Mouse (Mus musculus) neural tube, embryonic 14.5 days (tissue): ENCODE measurements around the gene Kcnq1. TPM values are rescaled to one million over a fixed set of nuclear protein-coding genes. Genes with fewer than 3 reads are reported as not detected.

Experiments
- ATAC-seq: fragments of 200-750 bp; cut with Nextera tagmentation; 2 replicates; pipeline ENCODE4 v1.8.0; 2017; ENCODE audit warnings: low read depth, mild to moderate bottlenecking, moderate TSS enrichment, moderate library complexity
- H3K27ac ChIP-seq: fragments of 300-500 bp; sonication (generic); 2 replicates; pipeline ENCODE4 v1.5.1; 2014; ENCODE audit warnings: low read depth, mild to moderate bottlenecking, control low read depth, low read length, moderate library complexity, mixed read lengths
- H3K27me3 ChIP-seq: fragments of 300-500 bp; sonication (generic); 2 replicates; pipeline ENCODE4 v1.6.1; 2014; ENCODE audit warnings: low read length; ENCODE audit not compliant: control insufficient read depth, insufficient read depth
- H3K36me3 ChIP-seq: fragments of 300-500 bp; sonication (generic); 2 replicates; pipeline ENCODE4 v1.6.1; 2014; ENCODE audit warnings: low read length, mixed read lengths; ENCODE audit not compliant: control insufficient read depth, insufficient read depth
- H3K4me1 ChIP-seq: fragments of 300-500 bp; sonication (generic); 2 replicates; pipeline ENCODE4 v1.6.1; 2014; ENCODE audit warnings: low read length; ENCODE audit not compliant: control insufficient read depth, insufficient read depth
- H3K4me2 ChIP-seq: fragments of 300-500 bp; sonication (generic); 2 replicates; pipeline ENCODE4 v1.6.1; 2014; ENCODE audit warnings: mild to moderate bottlenecking, low read depth, low read length, control low read depth
- H3K4me3 ChIP-seq: fragments of 300-500 bp; sonication (generic); 2 replicates; pipeline ENCODE4 v1.5.1; 2014; ENCODE audit warnings: low read depth, low read length, control low read depth, mixed read lengths
- H3K9ac ChIP-seq: fragments of 300-500 bp; sonication (generic); replicated peaks from 2 replicates; pipeline ENCODE4 v1.6.1; 2014; ENCODE audit warnings: low read depth, mild to moderate bottlenecking, control low read depth, low read length, mixed read lengths
- H3K9me3 ChIP-seq: fragments of 300-500 bp; sonication (generic); 2 replicates; pipeline ENCODE4 v1.6.1; 2016; ENCODE audit warnings: low read length; ENCODE audit not compliant: control insufficient read depth
- WGBS: fragments of 180-500 bp; shearing (Covaris S2); extraction: QIAGEN DNeasy Blood & Tissue Kit; methylation state at CpG from one replicate; pipeline ENCODE4 v1.1.7; 2014; 5-methylcytosine and 5-hydroxymethylcytosine counted together
- polyA plus RNA-seq: library from polyadenylated mRNA; unstranded; fragments of >200 nt; fragmentation: Nextera tagmentation; extraction: Ambion mirVana; gene quantifications from 2 replicates; pipeline ENCODE4 v1.2.1, GENCODE M21; 2014

Gene Kcnq1
- polyA plus RNA-seq, 1 experiment from 2014 or later, result 2.4 TPM

DNA sequence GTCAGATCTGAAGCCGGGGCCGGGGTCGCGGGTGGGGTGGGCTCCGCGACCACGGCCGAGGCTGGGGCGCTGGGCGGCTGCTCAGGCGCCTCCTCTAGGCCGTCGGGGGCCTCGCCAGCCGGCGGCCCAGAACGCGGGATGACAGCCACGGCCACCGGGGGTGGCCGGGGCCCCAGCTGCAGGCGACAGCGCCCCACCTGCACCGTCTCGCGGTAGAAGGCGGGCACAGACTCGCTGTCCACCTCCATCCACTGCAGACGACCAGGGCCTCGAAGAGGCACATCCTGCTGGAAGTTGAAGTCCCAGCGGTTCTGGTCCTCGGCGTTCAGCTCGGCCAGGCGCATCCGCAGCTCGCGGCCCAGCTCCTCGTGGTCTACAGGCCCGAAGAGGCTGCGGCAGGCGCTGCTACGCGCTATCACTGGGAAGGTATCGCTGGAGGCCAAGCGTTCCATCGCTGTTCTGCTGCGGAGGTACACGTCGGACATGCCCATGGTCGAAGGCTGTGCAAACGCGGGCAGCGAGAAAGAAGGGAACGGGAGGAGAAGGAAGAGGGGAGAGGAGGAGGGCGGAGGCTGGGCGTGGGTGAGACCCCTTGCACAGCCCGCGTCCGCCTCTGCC, 354.2 kb downstream of the Kcnq1 start:
- Histone ChIP-seq H3K4me2 (peak overlapping the region; percentile 57), H3K36me3 (no peaks in the 10 kb centered on the region), H3K27ac (peak overlapping the region; percentile 71), H3K9ac (peak overlapping the region; percentile 76), H3K9me3 (peaks cover 3% of the 10 kb centered on the region; the same call in 1 of the 2 replicates), H3K27me3 (no peaks in the 10 kb centered on the region), H3K4me3 (peak overlapping the region; percentile 52), H3K4me1 (peaks cover 2% of the 10 kb centered on the region; the same call in 1 of the 2 replicates)
- 29% methylated on average over 59 of the region's 60 CpGs for WGBS
- peak; percentile 25 for ATAC-seq

DNA sequence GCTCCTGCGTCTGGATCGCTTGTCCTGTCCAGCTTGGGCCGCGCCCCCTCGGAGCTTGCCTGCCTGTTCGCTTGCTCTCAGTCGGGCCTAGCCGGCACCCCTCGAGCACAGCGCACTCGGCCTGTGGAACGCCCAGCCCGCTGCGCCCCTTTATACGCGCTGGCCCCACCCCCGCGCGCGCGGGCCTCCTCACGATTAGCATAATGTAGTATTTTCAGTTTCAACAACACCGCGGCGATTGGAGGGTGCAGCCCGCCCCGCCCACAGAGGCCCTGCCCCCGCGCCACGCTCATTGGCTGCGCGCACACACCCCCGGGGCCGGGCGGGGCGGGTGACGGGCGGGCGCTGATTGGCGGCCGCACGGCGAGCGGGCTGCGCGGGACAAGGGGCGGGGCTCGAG, 354.7 kb downstream of the Kcnq1 start, which contains the start of gene Cdkn1c:
TSS of gene Cdkn1c (minus strand) at position 177 of the 400 bp plus-strand sequence.
- Histone ChIP-seq H3K36me3 (no peaks in the 10 kb centered on the region), H3K4me1 (peaks cover 2% of the 10 kb centered on the region; the same call in 1 of the 2 replicates), H3K27ac (peak within 1 kb of the TSS; percentile 74), H3K4me2 (peak within 1 kb of the TSS; percentile 57), H3K4me3 (peak within 1 kb of the TSS; percentile 52), H3K9ac (peak within 1 kb of the TSS; percentile 76), H3K27me3 (no peaks in the 10 kb centered on the region), H3K9me3 (peaks cover 3% of the 10 kb centered on the region; the same call in 1 of the 2 replicates)
- 43% methylated on average over 28 of the region's 48 CpGs for WGBS
- ATAC-seq, result peak; percentile 86

DNA sequence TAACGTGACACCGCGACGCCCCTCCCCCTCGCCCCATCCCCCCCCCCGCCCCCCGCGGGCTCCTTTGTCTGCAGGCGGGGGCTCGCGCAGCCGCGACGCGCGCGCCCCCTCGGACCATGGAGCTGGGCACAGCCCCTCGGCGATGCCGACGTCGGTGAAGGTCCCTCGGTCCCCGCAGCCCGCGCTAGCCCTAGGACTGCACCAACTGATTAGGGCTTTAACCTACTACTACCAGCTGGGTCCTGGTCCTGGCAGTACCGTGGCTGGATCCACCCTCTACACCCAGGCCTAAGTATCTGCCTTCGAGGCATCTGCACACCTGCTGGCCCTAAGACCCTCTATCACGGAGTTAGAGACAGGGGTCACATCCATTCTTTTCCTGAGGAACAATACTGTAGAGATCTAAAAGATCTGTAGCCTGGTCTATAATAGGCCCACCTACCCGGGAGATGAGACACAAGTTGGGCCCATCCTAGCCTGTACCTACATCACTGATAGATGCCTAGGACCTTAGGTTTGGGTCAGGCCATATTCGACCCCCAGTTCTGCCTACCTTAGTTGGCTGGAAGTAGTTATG, 355.2 kb downstream of the Kcnq1 start:
- ATAC-seq, result peak; percentile 42
- H3K27ac ChIP-seq, result peak overlapping the region; percentile 74
- peak overlapping the region; percentile 38 for H3K4me2 ChIP-seq
- H3K27me3 ChIP-seq, result no peaks in the 10 kb centered on the region
- WGBS, result 50% methylated on average over 17 of the region's 32 CpGs
- no peaks in the 10 kb centered on the region for H3K36me3 ChIP-seq
- peaks cover 2% of the 10 kb centered on the region; the same call in 1 of the 2 replicates for H3K4me1 ChIP-seq
- peak overlapping the region; percentile 52 for H3K4me3 ChIP-seq
- H3K9ac ChIP-seq, result no peak overlapping the region
- peaks cover 3% of the 10 kb centered on the region; the same call in 1 of the 2 replicates for H3K9me3 ChIP-seq

DNA sequence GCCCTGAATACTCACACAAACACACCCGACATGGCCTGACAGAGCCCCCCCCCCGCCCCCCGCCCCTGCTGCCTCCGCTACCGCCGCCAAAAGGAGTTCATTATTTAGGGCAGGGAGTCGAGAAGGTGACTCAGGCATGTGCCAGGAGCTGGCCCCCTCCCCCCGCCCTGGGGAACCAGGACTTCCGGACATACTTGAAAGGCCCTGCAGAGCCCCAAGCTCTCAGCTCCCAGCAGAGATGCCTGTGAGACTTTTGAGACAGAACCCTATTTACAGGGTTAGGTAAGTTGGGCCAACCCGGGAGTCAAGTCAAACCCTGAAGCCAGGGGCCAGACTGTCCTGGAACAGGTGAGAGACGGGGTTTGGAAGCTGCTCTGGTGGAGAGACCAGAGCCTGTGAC, 355.8 kb downstream of the Kcnq1 start:
- H3K4me2 ChIP-seq, result no peak overlapping the region
- H3K27ac ChIP-seq, result no peak overlapping the region
- no peaks in the 10 kb centered on the region for H3K27me3 ChIP-seq
- H3K9me3 ChIP-seq, result peaks cover 3% of the 10 kb centered on the region; the same call in 1 of the 2 replicates
- H3K9ac ChIP-seq, result no peak overlapping the region
- no peak for ATAC-seq
- no peaks in the 10 kb centered on the region for H3K36me3 ChIP-seq
- no peak overlapping the region for H3K4me3 ChIP-seq
- peaks cover 2% of the 10 kb centered on the region; the same call in 1 of the 2 replicates for H3K4me1 ChIP-seq
- WGBS, result 39% methylated on average over 11 of the region's 11 CpGs

DNA sequence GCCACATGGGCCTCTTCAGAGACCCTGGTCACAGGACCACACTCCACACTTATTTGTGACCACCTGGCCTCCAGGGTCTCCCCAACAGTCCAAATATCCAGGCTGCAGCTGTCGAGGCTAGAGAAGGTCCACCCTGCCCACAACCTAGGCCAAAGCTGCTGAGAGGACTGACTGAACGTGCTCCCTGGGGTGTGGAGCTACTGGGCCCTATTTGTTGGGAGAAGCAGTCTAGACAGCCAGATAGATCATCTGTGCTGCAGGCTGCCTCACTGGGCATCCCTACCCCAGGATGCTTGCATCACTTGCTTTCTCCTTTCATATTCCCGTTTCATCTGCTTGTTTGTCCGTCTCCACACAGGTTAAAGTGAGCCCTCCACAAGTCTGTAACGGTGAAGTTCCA, 356.4 kb downstream of the Kcnq1 start:
- Histone ChIP-seq H3K27ac (no peak overlapping the region), H3K36me3 (no peaks in the 10 kb centered on the region), H3K9me3 (peaks cover 3% of the 10 kb centered on the region; the same call in 1 of the 2 replicates), H3K4me3 (no peak overlapping the region), H3K4me2 (no peak overlapping the region), H3K4me1 (peaks cover 3% of the 10 kb centered on the region; the same call in 1 of the 2 replicates), H3K27me3 (no peaks in the 10 kb centered on the region), H3K9ac (no peak overlapping the region)
- 81% methylated on average over 5 of the region's 5 CpGs for WGBS
- ATAC-seq, result no peak

DNA sequence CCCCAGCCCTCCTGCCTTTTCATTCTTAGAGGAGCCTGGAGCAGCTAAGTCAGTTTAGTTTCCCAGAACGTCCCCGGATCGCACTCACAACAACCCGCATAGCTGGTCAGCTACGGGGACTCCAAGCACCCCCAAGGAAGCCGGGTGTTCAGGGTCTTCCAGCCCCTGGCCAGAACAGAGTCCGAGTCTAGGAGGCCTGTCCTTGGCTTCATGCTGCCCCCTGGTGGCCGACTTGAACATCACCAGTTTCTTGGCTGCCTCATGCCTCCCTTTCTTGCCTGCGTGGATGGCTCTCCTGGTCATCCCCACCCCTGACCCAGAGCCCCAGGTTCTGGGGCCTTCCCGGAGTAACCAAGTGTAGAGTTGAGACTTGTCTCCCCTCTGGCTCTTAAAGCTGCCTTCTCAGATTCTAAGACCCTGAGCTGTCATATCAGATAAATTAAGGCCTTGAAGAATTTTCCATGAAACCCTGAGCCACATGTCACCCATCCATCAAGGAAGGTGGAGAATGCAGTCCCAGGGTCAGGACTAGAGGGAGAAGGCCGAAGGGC, 357.8 kb downstream of the Kcnq1 start:
- no peak overlapping the region for H3K4me2 ChIP-seq

DNA sequence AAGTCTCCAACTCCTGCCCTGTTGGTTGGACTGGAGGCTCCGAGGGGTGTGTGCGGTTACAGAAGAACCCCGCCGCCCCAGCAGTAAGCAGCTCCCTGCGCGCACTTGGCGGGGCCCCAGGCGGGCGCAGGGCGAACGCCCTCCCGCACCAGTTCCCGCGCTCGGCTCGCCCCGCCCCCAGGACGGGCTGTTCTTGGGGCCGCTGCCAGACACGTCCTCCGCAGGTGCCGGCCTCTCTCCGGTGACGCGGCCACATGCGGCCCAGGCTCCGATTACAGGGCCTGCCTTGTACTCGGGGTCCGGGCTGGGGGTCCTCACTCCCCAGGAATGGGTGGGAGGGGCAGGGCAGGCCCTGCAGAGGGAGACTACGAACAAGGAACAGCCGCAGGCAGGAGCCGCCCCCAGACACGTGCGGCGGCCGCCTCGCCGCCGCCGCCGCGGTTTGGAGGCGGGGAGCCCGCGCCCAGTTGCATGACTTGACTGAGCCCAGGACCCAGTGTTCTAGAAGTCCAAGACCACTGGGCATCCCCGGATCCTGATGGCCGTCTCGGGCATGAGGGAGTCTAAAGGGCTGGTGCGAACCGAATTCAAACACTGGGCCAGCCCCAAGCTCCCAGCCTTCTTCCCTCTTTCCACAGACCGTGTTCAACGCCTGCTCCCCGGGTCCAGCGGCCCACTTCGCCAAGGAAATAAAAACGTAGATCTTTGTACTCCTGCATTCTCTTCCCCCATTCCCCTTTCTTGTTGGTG, 358.8 kb downstream of the Kcnq1 start:
- 25% methylated on average over 54 of the region's 56 CpGs for WGBS
- no peak overlapping the region for H3K27ac ChIP-seq
- H3K4me3 ChIP-seq, result peak overlapping the region; percentile 24
- H3K9ac ChIP-seq, result no peak overlapping the region; the same call in 1 of the 2 replicates
- no peak for ATAC-seq
- H3K4me1 ChIP-seq, result peaks cover 5% of the 10 kb centered on the region; the same call in 1 of the 2 replicates
- no peaks in the 10 kb centered on the region for H3K36me3 ChIP-seq
- no peaks in the 10 kb centered on the region for H3K9me3 ChIP-seq
- H3K4me2 ChIP-seq, result peak overlapping the region; percentile 49
- no peaks in the 10 kb centered on the region for H3K27me3 ChIP-seq

More for the DNA sequence above, 357.8 kb downstream of the Kcnq1 start:
- Histone ChIP-seq H3K27me3 (no peaks in the 10 kb centered on the region), H3K4me1 (peaks cover 5% of the 10 kb centered on the region; the same call in 1 of the 2 replicates), H3K27ac (no peak overlapping the region), H3K4me3 (no peak overlapping the region), H3K9me3 (peaks cover 3% of the 10 kb centered on the region; the same call in 1 of the 2 replicates), H3K9ac (no peak overlapping the region), H3K36me3 (no peaks in the 10 kb centered on the region)
- ATAC-seq, result no peak
- 29% methylated on average over 11 of the region's 11 CpGs for WGBS

DNA sequence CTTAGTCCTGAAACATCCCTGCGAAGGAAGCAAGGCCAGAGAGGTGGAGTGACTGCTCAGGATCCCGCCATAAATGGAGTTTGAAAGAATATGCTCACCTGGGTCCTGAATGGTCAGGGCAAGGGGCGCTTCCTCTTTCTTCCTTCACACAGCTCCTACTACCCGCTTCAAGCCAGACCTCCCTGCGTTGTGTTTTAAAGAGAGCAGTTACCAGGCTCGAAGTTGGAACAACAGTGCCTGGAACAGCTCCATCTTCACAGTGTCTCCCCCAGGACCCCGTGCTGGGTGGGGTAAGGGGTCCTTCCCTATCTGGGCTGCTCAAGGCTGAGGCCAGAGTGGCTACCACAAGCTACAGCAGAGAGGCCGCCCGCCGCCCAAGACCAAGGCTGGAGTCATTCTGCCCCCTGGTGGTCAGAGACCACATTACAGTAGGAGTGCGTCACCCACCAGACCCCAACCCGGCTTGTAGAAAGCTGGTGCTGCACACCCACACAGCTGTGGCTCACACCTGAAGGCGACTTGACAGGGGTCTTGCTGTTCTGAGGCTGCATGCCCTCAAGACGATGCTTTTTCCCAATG, 360.0 kb downstream of the Kcnq1 start:
- 40% methylated on average over 14 of the region's 14 CpGs for WGBS
- peak; percentile 38; the same call in 1 of the 2 replicates for ATAC-seq
- H3K27ac ChIP-seq, result no peak overlapping the region
- no peak overlapping the region for H3K4me2 ChIP-seq
- no peaks in the 10 kb centered on the region for H3K36me3 ChIP-seq
- H3K9ac ChIP-seq, result no peak overlapping the region
- no peaks in the 10 kb centered on the region for H3K9me3 ChIP-seq
- no peaks in the 10 kb centered on the region for H3K27me3 ChIP-seq
- no peak overlapping the region for H3K4me3 ChIP-seq
- H3K4me1 ChIP-seq, result peaks cover 5% of the 10 kb centered on the region; the same call in 1 of the 2 replicates
